Comparison of ENCODE assay signal across 17 mouse cellular contexts in the genomic region with DNA sequence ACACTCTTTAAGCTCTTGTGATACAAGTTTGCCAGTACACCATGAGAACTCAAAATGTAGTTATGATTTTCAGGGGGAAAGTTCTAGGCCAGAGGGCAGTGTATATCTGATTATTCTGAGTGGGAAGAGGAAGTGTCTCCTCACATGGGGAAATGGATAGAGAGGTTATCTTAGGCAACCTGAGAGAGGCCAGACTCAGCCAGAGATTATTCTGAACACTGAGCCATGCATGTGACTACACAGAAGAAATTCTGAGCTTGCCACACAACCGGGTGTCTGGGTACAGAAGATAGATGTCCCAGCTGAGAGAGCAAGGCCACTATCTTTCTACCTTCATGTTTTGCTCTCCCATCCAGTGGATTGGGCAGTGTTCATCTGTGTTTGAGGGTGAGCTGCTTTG.
"Had no signal": no experiment of that assay in that cellular context is flagged by ENCODE, and none has a peak within 500 bp of the region (broad histone marks: within the 10 kb centered on the region; RNA-seq: fewer than 3 reads in every experiment).

No protein-coding gene starts in this region.

- H3K9me3 ChIP-seq: limb, embryonic 12.5 days; midbrain, embryonic 10.5 days had no signal

- ATAC-seq: lung, postnatal 0 days had no signal

- H3K27me3 ChIP-seq: limb, embryonic 12.5 days had no signal

- H3K27ac ChIP-seq: kidney, postnatal 0 days; limb, embryonic 12.5 days; macrophage; midbrain, embryonic 10.5 days had no signal

- H3K4me3 ChIP-seq: limb, embryonic 12.5 days; midbrain, embryonic 10.5 days; myocyte had no signal

- H3K4me2 ChIP-seq: limb, embryonic 12.5 days had no signal

- DNase-seq: kidney, adult 11 months; kidney, adult 9 months; kidney, postnatal 36 days; layer of hippocampus, adult 9-11 months; lung, adult 18-20 months; midbrain, embryonic 14.5 days; retina, postnatal 1 day; right cerebral cortex, postnatal 4 days; spleen, adult 18-20 months; thymus, adult 18-20 months; thymus, postnatal 14 days had no signal

- H3K36me3 ChIP-seq: limb, embryonic 12.5 days; midbrain, embryonic 10.5 days had no signal

- H3K9ac ChIP-seq: limb, embryonic 12.5 days had no signal
